Mouse (Mus musculus): ENCODE data around the gene Rbm47. TPM values are rescaled to one million over a fixed set of nuclear protein-coding genes. Genes with fewer than 3 reads are reported as not detected.
"Not testable (repeated sequence)": the region's sequence is repeated elsewhere in the genome, so short reads cannot be mapped to it uniquely, and the experiment has no call there.

Rbm47 gene
- polyA plus RNA-seq, 1 experiment, result 12.7 TPM

GRCm38 (mm10) chr5:65997813-65998212 is 175.1 kb downstream of the Rbm47 start:
- H3K36me3 ChIP-seq (ENCODE audit: control insufficient read depth, insufficient read depth, low read length), result no peaks in the 10 kb centered on the region
- TF ChIP-seq CTCF (IDR thresholded peaks at IDR 0.05; ENCODE audit: borderline replicate concordance, control insufficient read depth, extremely low read depth, insufficient read depth, low read length, poor library complexity) (no peak), POLR2A (IDR thresholded peaks at IDR 0.05; ENCODE audit: control insufficient read depth, extremely low read depth, insufficient read depth, low read length, poor library complexity) (no peak)
- no peak overlapping the region for H3K27ac ChIP-seq (ENCODE audit: control insufficient read depth, insufficient read depth, low read length)
- H3K27me3 ChIP-seq (ENCODE audit: control insufficient read depth, insufficient read depth, low read length), result no peaks in the 10 kb centered on the region
- no peak overlapping the region for H3K4me3 ChIP-seq (ENCODE audit: control insufficient read depth, insufficient read depth, low read length)
- H3K4me1 ChIP-seq (replicated peaks; ENCODE audit: control insufficient read depth, insufficient read depth, low read length), result peaks cover 11% of the 10 kb centered on the region
- no peak for DNase-seq

GRCm38 (mm10) chr5:65994643-65995042 is 178.3 kb downstream of the Rbm47 start:
- WGBS, result 85% methylated on average over 6 of the region's 6 CpGs
- H3K4me3 ChIP-seq (ENCODE audit: control insufficient read depth, insufficient read depth, low read length), result no peak overlapping the region
- no peak overlapping the region for H3K27ac ChIP-seq (ENCODE audit: control insufficient read depth, insufficient read depth, low read length)
- no peak for DNase-seq
- TF ChIP-seq CTCF (IDR thresholded peaks at IDR 0.05; ENCODE audit: borderline replicate concordance, control insufficient read depth, extremely low read depth, insufficient read depth, low read length, poor library complexity) (no peak), POLR2A (IDR thresholded peaks at IDR 0.05; ENCODE audit: control insufficient read depth, extremely low read depth, insufficient read depth, low read length, poor library complexity) (no peak)
- 0 out of 2 replicates have a peak, but pooled peaks cover 2% of the 10 kb centered on the region for H3K4me1 ChIP-seq (replicated peaks; ENCODE audit: control insufficient read depth, insufficient read depth, low read length)
- H3K36me3 ChIP-seq (ENCODE audit: control insufficient read depth, insufficient read depth, low read length), result no peaks in the 10 kb centered on the region
- H3K27me3 ChIP-seq (ENCODE audit: control insufficient read depth, insufficient read depth, low read length), result no peaks in the 10 kb centered on the region

- 57% methylated on average over 2 of the region's 2 CpGs for WGBS
- H3K27me3 ChIP-seq (ENCODE audit: control insufficient read depth, insufficient read depth, low read length), result no peaks in the 10 kb centered on the region
- no peaks in the 10 kb centered on the region for H3K36me3 ChIP-seq (ENCODE audit: control insufficient read depth, insufficient read depth, low read length)
- H3K4me3 ChIP-seq (ENCODE audit: control insufficient read depth, insufficient read depth, low read length), result no peak overlapping the region
- H3K27ac ChIP-seq (ENCODE audit: control insufficient read depth, insufficient read depth, low read length), result no peak overlapping the region
- 0 out of 2 replicates have a peak, but pooled peaks cover 2% of the 10 kb centered on the region for H3K4me1 ChIP-seq (replicated peaks; ENCODE audit: control insufficient read depth, insufficient read depth, low read length)
- no peak for TF ChIP-seq CTCF (IDR thresholded peaks at IDR 0.05; ENCODE audit: borderline replicate concordance, control insufficient read depth, extremely low read depth, insufficient read depth, low read length, poor library complexity)
- TF ChIP-seq POLR2A (IDR thresholded peaks at IDR 0.05; ENCODE audit: control insufficient read depth, extremely low read depth, insufficient read depth, low read length, poor library complexity), result no peak
- no peak for DNase-seq
Measured at GRCm38 (mm10) chr5:65991191-65991590, 181.7 kb downstream of the Rbm47 start.

- DNase-seq; H3K27me3 ChIP-seq (ENCODE audit: control insufficient read depth, insufficient read depth, low read length); H3K36me3 ChIP-seq (ENCODE audit: control insufficient read depth, insufficient read depth, low read length); H3K27ac ChIP-seq (ENCODE audit: control insufficient read depth, insufficient read depth, low read length); H3K4me1 ChIP-seq (replicated peaks; ENCODE audit: control insufficient read depth, insufficient read depth, low read length); H3K4me3 ChIP-seq (ENCODE audit: control insufficient read depth, insufficient read depth, low read length): not testable (repeated sequence)
- 80% methylated on average over 3 of the region's 3 CpGs for WGBS
Measured at GRCm38 (mm10) chr5:65987004-65987403, 185.9 kb downstream of the Rbm47 start.

GRCm38 (mm10) chr5:65986426-65986825 is 186.5 kb downstream of the Rbm47 start:
- H3K4me3 ChIP-seq (ENCODE audit: control insufficient read depth, insufficient read depth, low read length), result no peak overlapping the region
- no peak for DNase-seq
- TF ChIP-seq POLR2A (IDR thresholded peaks at IDR 0.05; ENCODE audit: control insufficient read depth, extremely low read depth, insufficient read depth, low read length, poor library complexity) (no peak), CTCF (IDR thresholded peaks at IDR 0.05; ENCODE audit: borderline replicate concordance, control insufficient read depth, extremely low read depth, insufficient read depth, low read length, poor library complexity) (no peak)
- no peaks in the 10 kb centered on the region for H3K4me1 ChIP-seq (replicated peaks; ENCODE audit: control insufficient read depth, insufficient read depth, low read length)
- H3K27ac ChIP-seq (ENCODE audit: control insufficient read depth, insufficient read depth, low read length), result no peak overlapping the region
- H3K36me3 ChIP-seq (ENCODE audit: control insufficient read depth, insufficient read depth, low read length), result no peaks in the 10 kb centered on the region
- no peaks in the 10 kb centered on the region for H3K27me3 ChIP-seq (ENCODE audit: control insufficient read depth, insufficient read depth, low read length)
- 96% methylated on average over 5 of the region's 5 CpGs for WGBS

- DNase-seq, result no peak
- no peak for TF ChIP-seq CTCF (IDR thresholded peaks at IDR 0.05; ENCODE audit: borderline replicate concordance, control insufficient read depth, extremely low read depth, insufficient read depth, low read length, poor library complexity)
- TF ChIP-seq POLR2A (IDR thresholded peaks at IDR 0.05; ENCODE audit: control insufficient read depth, extremely low read depth, insufficient read depth, low read length, poor library complexity), result no peak
- Histone ChIP-seq H3K4me1 (replicated peaks; ENCODE audit: control insufficient read depth, insufficient read depth, low read length) (no peaks in the 10 kb centered on the region), H3K36me3 (ENCODE audit: control insufficient read depth, insufficient read depth, low read length) (peaks cover 35% of the 10 kb centered on the region), H3K4me3 (ENCODE audit: control insufficient read depth, insufficient read depth, low read length) (no peak overlapping the region), H3K27me3 (ENCODE audit: control insufficient read depth, insufficient read depth, low read length) (no peaks in the 10 kb centered on the region), H3K27ac (ENCODE audit: control insufficient read depth, insufficient read depth, low read length) (no peak overlapping the region)
- 97% methylated on average over 13 of the region's 13 CpGs for WGBS
Measured at GRCm38 (mm10) chr5:65975731-65976130, 197.2 kb downstream of the Rbm47 start.

- no peak for DNase-seq
- 78% methylated on average over 2 of the region's 2 CpGs for WGBS
- Histone ChIP-seq H3K4me1 (replicated peaks; ENCODE audit: control insufficient read depth, insufficient read depth, low read length) (peaks cover 5% of the 10 kb centered on the region), H3K27me3 (ENCODE audit: control insufficient read depth, insufficient read depth, low read length) (no peaks in the 10 kb centered on the region), H3K27ac (ENCODE audit: control insufficient read depth, insufficient read depth, low read length) (no peak overlapping the region), H3K4me3 (ENCODE audit: control insufficient read depth, insufficient read depth, low read length) (no peak overlapping the region), H3K36me3 (ENCODE audit: control insufficient read depth, insufficient read depth, low read length) (peaks cover 48% of the 10 kb centered on the region)
- TF ChIP-seq CTCF (IDR thresholded peaks at IDR 0.05; ENCODE audit: borderline replicate concordance, control insufficient read depth, extremely low read depth, insufficient read depth, low read length, poor library complexity) (no peak), POLR2A (IDR thresholded peaks at IDR 0.05; ENCODE audit: control insufficient read depth, extremely low read depth, insufficient read depth, low read length, poor library complexity) (no peak)
Measured at GRCm38 (mm10) chr5:65973189-65973588, 199.7 kb downstream of the Rbm47 start.

Measured in thymus, adult 2 months (tissue).